Mouse (Mus musculus) stomach, postnatal 0 days (tissue): ENCODE measurements around the gene Olfr643. TPM values are rescaled to one million over a fixed set of nuclear protein-coding genes. Genes with fewer than 3 reads are reported as not detected.

Experiments
- ATAC-seq: fragments of 200-750 bp; cut with Nextera tagmentation; 2 replicates; pipeline ENCODE4 v1.8.0; 2017; ENCODE audit not compliant: low FRiP score, low TSS enrichment
- DNase-seq: peaks from one replicate; pipeline ENCODE4 v3.0.0-alpha.2; 2016; ENCODE audit warnings: low spot score
- H3K27ac ChIP-seq: fragments of 300-500 bp; sonication (generic); replicated peaks from 2 replicates; pipeline ENCODE4 v1.5.1; 2014; ENCODE audit warnings: mild to moderate bottlenecking, control low read depth
- H3K27me3 ChIP-seq: fragments of 300-500 bp; sonication (generic); 2 replicates; pipeline ENCODE4 v1.6.1; 2014; ENCODE audit warnings: low read length; ENCODE audit not compliant: control insufficient read depth, insufficient read depth
- H3K36me3 ChIP-seq: fragments of 300-500 bp; sonication (generic); 2 replicates; pipeline ENCODE4 v1.6.1; 2014; ENCODE audit warnings: low read length, mixed read lengths; ENCODE audit not compliant: control insufficient read depth, insufficient read depth
- H3K4me1 ChIP-seq: fragments of 300-500 bp; sonication (generic); replicated peaks from 2 replicates; pipeline ENCODE4 v1.6.1; 2014; ENCODE audit warnings: antibody characterized with exemption; ENCODE audit not compliant: control insufficient read depth, insufficient read depth
- H3K4me2 ChIP-seq: fragments of 300-500 bp; sonication (generic); replicated peaks from 2 replicates; pipeline ENCODE4 v1.6.1; 2014; ENCODE audit warnings: low read depth, mild to moderate bottlenecking, control low read depth, moderate library complexity
- H3K4me3 ChIP-seq: fragments of 300-500 bp; sonication (generic); 2 replicates; pipeline ENCODE4 v1.5.1; 2014; ENCODE audit warnings: low read depth, low read length, control low read depth
- H3K9ac ChIP-seq: fragments of 300-500 bp; sonication (generic); 2 replicates; pipeline ENCODE4 v1.6.1; 2014; ENCODE audit warnings: mild to moderate bottlenecking, low read length, control low read depth, mixed read lengths
- H3K9me3 ChIP-seq: fragments of 300-500 bp; sonication (generic); 2 replicates; pipeline ENCODE4 v1.6.1; 2016; ENCODE audit warnings: low read length; ENCODE audit not compliant: control insufficient read depth
- CTCF ChIP-seq: IDR thresholded peaks from 2 replicates; pipeline ENCODE4 v1.5.1; 2016; ENCODE audit warnings: antibody characterized with exemption, low read depth, mild to moderate bottlenecking, moderate library complexity
- EP300 ChIP-seq: optimal IDR thresholded peaks from 2 replicates; pipeline ENCODE3; 2016; ENCODE audit warnings: antibody characterized with exemption
- WGBS: fragments of 180-500 bp; shearing (Covaris S2); extraction: QIAGEN DNeasy Blood & Tissue Kit; methylation state at CpG from one replicate; pipeline ENCODE4 v1.1.7; 2014; 5-methylcytosine and 5-hydroxymethylcytosine counted together
- polyA plus RNA-seq: library from polyadenylated mRNA; unstranded; fragments of >200 nt; fragmentation: Nextera tagmentation; extraction: Ambion mirVana; gene quantifications from 2 replicates; pipeline ENCODE4 v1.2.1, GENCODE M21; 2015

Olfr643 gene
- polyA plus RNA-seq, 1 experiment from 2014 or later = not detected

DNA sequence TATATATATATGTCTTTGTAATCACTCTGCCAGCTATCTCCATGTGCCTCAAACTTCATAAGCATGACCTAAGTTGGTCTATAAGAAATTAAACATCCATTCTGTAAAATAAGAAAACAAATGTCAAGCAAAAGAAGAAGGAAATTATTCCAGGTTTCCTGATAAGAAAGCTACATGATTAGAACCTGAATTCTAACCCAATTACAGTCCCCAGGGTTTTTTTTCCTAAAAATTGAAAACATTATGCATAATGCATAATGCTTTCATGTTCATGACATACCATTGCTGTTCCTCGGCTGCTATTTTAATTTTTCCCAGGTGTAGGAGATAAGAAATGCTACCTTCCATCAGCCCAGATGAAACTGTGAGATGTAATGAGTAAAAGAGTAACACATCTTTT, 51.8 kb downstream of the Olfr643 start, which contains the start of gene Olfr645:
Gene Olfr645, minus strand, starts transcription at position 101 of the 400 bp plus-strand sequence.
- H3K9me3 ChIP-seq = no peaks in the 10 kb centered on the region
- H3K36me3 ChIP-seq = no peaks in the 10 kb centered on the region
- ATAC-seq (no peak), DNase-seq (no peak)
- H3K27ac ChIP-seq = no peak within 1 kb of the TSS
- TF ChIP-seq CTCF (no peak), EP300 (no peak)
- H3K27me3 ChIP-seq = no peaks in the 10 kb centered on the region
- H3K4me1 ChIP-seq = no peaks in the 10 kb centered on the region
- H3K9ac ChIP-seq = no peak within 1 kb of the TSS
- 58% methylated on average over 1 of the region's 1 CpGs for WGBS
- H3K4me2 ChIP-seq = no peak within 1 kb of the TSS
- H3K4me3 ChIP-seq = no peak within 1 kb of the TSS

DNA sequence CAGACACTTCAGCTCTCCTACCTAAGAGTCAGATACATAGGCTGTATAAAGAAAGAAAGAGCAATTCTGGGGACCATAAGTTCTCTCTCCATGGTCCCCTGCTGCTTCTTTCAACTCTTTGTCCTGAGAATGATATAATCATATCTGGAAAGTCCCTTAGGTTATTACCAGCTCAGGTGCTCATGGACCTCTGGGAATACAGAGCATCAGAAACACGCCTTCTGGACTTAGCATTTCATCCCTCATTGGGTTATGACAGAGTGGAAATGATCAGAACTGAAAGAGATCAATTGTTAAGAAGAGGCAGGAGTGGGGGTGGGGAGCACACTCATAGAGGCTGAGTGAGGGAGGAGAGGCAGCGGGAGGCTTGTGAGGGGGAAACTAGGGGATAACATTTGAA, 65.4 kb downstream of the Olfr643 start, which contains the start of gene Olfr644:
Gene Olfr644, minus strand, starts transcription at position 101 of the 400 bp plus-strand sequence.
- no peak within 1 kb of the TSS for H3K27ac ChIP-seq
- H3K4me3 ChIP-seq = no peak within 1 kb of the TSS
- WGBS = 60% methylated on average over 2 of the region's 2 CpGs
- H3K4me1 ChIP-seq = no peaks in the 10 kb centered on the region
- H3K27me3 ChIP-seq = no peaks in the 10 kb centered on the region
- no peaks in the 10 kb centered on the region for H3K36me3 ChIP-seq
- H3K9me3 ChIP-seq = no peaks in the 10 kb centered on the region
- no peak within 1 kb of the TSS for H3K4me2 ChIP-seq
- no peak for TF ChIP-seq EP300
- TF ChIP-seq CTCF = no peak
- ATAC-seq (no peak), DNase-seq (no peak)
- no peak within 1 kb of the TSS for H3K9ac ChIP-seq

DNA sequence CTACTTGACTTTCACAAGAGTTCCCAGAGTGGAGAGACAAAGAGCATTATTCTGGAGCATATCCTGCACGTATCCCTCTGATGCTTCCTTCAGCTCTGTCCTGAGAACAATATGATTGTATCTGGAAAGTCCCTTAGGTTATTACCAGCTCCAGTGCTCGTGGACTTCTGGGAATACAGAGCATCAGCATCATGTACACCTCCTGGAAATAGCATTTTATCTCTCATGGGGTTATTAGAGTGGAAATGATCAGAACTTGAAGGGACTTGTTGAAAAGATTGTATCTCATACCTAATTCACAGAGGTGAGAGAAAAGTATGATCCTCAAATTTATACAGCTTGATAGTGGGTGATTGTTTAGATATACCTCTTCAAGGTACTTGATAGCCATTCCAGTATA, 75.9 kb downstream of the Olfr643 start, which contains the start of gene 4930516K23Rik:
Gene 4930516K23Rik, minus strand, starts transcription at position 101 of the 400 bp plus-strand sequence.
- Histone ChIP-seq H3K9ac (no peak within 1 kb of the TSS), H3K4me3 (no peak within 1 kb of the TSS), H3K4me1 (no peaks in the 10 kb centered on the region), H3K27ac (no peak within 1 kb of the TSS), H3K4me2 (no peak within 1 kb of the TSS), H3K9me3 (no peaks in the 10 kb centered on the region), H3K27me3 (no peaks in the 10 kb centered on the region), H3K36me3 (no peaks in the 10 kb centered on the region)
- WGBS = 39% methylated on average over 2 of the region's 2 CpGs
- no peak for TF ChIP-seq CTCF
- no peak for TF ChIP-seq EP300
- DNase-seq (no peak), ATAC-seq (no peak)

DNA sequence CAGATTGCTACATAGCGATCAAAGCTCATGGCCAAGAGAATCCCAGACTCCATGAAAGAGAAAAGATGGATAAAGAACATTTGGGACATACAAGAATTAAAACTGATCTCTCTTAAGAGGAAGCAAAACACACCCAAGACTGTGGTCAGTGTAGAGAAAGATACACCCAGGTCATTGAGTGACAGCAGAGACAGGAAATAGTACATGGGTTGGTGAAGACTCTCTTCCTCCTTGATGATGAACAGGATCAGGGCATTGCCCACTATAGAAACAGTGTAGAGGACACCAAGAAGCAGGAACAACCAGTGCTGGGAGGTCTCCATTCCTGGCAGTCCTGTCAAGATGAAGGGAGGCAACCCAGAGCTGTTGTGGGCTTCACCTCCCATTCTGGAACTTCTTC, 78.0 kb downstream of the Olfr643 start:
- no peak for TF ChIP-seq EP300
- no peak for TF ChIP-seq CTCF
- Histone ChIP-seq H3K4me3 (no peak overlapping the region), H3K36me3 (no peaks in the 10 kb centered on the region), H3K27ac (no peak overlapping the region), H3K4me2 (no peak overlapping the region), H3K4me1 (no peaks in the 10 kb centered on the region), H3K9me3 (no peaks in the 10 kb centered on the region), H3K9ac (no peak overlapping the region), H3K27me3 (no peaks in the 10 kb centered on the region)
- no peak for ATAC-seq
- DNase-seq = no peak
- WGBS = 88% methylated on average over 1 of the region's 1 CpGs

DNA sequence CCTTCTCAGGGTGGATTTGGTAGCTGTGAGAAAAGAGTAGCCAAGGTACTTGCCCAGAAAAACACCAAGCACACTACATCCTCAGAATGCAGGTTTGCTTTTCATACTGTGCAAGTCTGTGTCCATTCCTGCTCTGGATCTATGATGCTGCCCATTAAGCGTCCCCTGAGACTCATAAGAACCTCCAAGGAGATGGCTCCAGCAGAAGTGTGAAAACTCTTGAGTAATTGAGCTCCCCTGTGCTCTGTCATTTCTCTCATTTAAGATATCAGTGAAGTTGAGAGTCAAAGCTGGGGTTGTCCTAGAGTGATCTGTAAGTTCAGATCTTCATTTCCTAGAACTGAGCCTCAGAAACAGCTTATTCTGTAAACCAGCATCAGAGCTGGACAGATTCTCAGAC, 84.6 kb downstream of the Olfr643 start, which contains the start of gene Olfr642:
Gene Olfr642, minus strand, starts transcription at position 101 of the 400 bp plus-strand sequence.
- ATAC-seq = no peak
- H3K4me1 ChIP-seq = no peaks in the 10 kb centered on the region
- H3K9ac ChIP-seq = no peak within 1 kb of the TSS
- no peak within 1 kb of the TSS for H3K4me2 ChIP-seq
- H3K36me3 ChIP-seq = no peaks in the 10 kb centered on the region
- H3K4me3 ChIP-seq = no peak within 1 kb of the TSS
- TF ChIP-seq EP300 (no peak), CTCF (no peak)
- H3K27ac ChIP-seq = no peak within 1 kb of the TSS
- WGBS = 77% methylated on average over 1 of the region's 1 CpGs
- no peaks in the 10 kb centered on the region for H3K9me3 ChIP-seq
- no peak for DNase-seq
- no peaks in the 10 kb centered on the region for H3K27me3 ChIP-seq

DNA sequence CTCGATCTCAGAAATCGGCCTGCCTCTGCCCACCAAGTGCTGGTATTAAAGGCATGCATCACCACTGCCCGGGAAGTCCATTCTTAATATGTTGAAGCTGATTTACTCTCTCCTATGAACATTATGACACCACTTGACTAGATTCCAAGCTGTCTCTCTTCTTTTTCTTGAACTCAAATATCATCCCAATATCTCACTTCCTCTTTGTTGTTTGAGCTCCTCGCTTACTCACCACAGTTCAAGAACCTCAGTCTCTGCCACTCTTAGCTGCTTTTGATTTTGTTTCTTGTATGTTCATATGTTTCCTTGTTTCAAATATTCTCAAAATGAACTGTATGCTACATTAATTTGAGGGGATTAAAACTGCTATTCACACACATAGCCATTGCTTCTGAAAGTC, 86.5 kb downstream of the Olfr643 start:
- no peaks in the 10 kb centered on the region for H3K4me1 ChIP-seq
- H3K9ac ChIP-seq = no peak overlapping the region
- no peaks in the 10 kb centered on the region for H3K36me3 ChIP-seq
- TF ChIP-seq CTCF (no peak), EP300 (no peak)
- H3K4me2 ChIP-seq = no peak overlapping the region
- no peaks in the 10 kb centered on the region for H3K27me3 ChIP-seq
- no peak overlapping the region for H3K27ac ChIP-seq
- DNase-seq (no peak), ATAC-seq (no peak)
- 88% methylated on average over 4 of the region's 4 CpGs for WGBS
- no peak overlapping the region for H3K4me3 ChIP-seq
- no peaks in the 10 kb centered on the region for H3K9me3 ChIP-seq
